Mouse (Mus musculus) olfactory bulb, adult 2 months (tissue): ENCODE results near the gene Synpo2l. TPM values are rescaled to one million over a fixed set of nuclear protein-coding genes. Genes with fewer than 3 reads are reported as not detected.

ENCODE experiments used
- H3K27ac ChIP-seq: fragments of 200-500 bp; 2 replicates; pipeline ENCODE4 v1.5.1; 2012; ENCODE audit warnings: low read depth, low read length; ENCODE audit not compliant: insufficient read depth
- H3K4me1 ChIP-seq: fragments of 200-500 bp; 2 replicates; pipeline ENCODE4 v1.6.1; 2012; ENCODE audit warnings: low read length; ENCODE audit not compliant: control insufficient read depth, insufficient read depth
- H3K4me3 ChIP-seq: fragments of 200-500 bp; 2 replicates; pipeline ENCODE4 v1.5.1; 2012; ENCODE audit warnings: mild to moderate bottlenecking, low read depth, low read length, moderate library complexity; ENCODE audit not compliant: insufficient read depth
- CTCF ChIP-seq: fragments of 200-500 bp; IDR thresholded peaks from 2 replicates; pipeline ENCODE4 v1.5.1; 2012; ENCODE audit warnings: low read depth, mild to moderate bottlenecking, low read length, moderate library complexity; ENCODE audit not compliant: insufficient read depth
- POLR2A ChIP-seq: fragments of 200-500 bp; IDR thresholded peaks from 2 replicates; pipeline ENCODE4 v1.6.1; 2012; ENCODE audit warnings: mild to moderate bottlenecking, low read depth, low read length, moderate library complexity; ENCODE audit not compliant: insufficient read depth
- WGBS: fragments of 180-500 bp; shearing (Covaris S2); methylation state at CpG from one replicate; pipeline ENCODE4 v1.1.7; 2018; 5-methylcytosine and 5-hydroxymethylcytosine counted together
- polyA plus RNA-seq: library from polyadenylated mRNA; stranded (reverse); fragments of >200 nt; gene quantifications from 2 replicates; pipeline ENCODE4 v1.2.4, GENCODE M21; 2012; ENCODE audit warnings: low replicate concordance; ENCODE audit not compliant: missing spikeins, insufficient read depth, insufficient read length

Gene Synpo2l
- polyA plus RNA-seq, 1 experiment, result not detected

- TF ChIP-seq CTCF (no peak), POLR2A (no peak)
- Histone ChIP-seq H3K4me3 (no peak overlapping the region), H3K4me1 (peaks cover 20% of the 10 kb centered on the region), H3K27ac (no peak overlapping the region)
- WGBS, result 93% methylated on average over 3 of the region's 3 CpGs
These were observed 5.4 kb downstream of the Synpo2l start for GRCm38 (mm10) chr14:20662740-20663139.

GRCm38 (mm10) chr14:20661661-20662331, 6.4 kb downstream of the Synpo2l start:
- WGBS, result 7% methylated on average over 19 of the region's 19 CpGs
- Histone ChIP-seq H3K27ac (peak overlapping the region; percentile 68), H3K4me1 (peaks cover 20% of the 10 kb centered on the region), H3K4me3 (peak overlapping the region; percentile 78)
- no peak for TF ChIP-seq CTCF
- no peak for TF ChIP-seq POLR2A

DNA sequence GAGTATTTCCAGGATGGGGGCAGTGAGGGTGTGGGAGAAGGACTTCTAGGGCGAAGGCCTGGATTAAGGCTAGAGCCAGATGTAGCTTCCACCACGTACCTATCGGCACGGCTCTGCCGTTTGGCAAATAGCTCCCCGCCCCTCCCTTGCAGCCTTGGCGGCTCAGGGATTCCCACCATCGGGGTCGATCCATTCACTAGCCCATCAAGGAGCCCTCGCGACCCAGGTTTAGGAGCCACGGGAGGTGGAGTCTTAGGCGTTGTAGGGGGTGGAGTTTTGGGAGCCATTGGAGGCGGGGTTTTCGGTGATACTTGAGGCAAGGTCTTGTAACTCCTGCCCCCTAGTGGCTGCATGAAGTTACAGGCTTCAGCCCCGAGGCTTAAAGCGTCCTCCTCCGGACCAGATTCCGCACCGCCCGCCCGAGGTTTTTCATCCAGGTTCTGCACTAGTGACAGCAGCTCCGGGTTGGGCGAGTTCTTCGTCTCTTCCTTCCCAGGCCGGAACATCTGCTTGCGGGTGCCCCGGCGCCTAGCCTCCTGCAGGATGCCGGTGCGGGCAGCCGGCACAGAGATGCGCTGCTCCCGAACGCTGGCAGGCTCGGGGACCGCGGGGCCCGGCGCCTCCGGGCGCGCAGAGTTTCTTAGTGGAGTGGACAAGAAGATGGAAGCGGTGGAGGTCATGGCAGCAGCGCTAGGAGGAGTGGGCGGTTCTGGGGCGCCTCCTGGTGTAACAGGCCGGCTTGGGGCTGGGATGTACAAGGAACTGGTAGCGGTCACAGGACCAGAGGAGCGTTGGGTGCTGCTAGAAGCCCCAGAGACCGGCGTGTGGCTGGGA, 7.1 kb downstream of the Synpo2l start:
- peak overlapping the region; percentile 78 for H3K4me3 ChIP-seq
- TF ChIP-seq POLR2A (peak; percentile 17; the same call in 1 of the 2 replicates), CTCF (peak; percentile 58)
- H3K27ac ChIP-seq, result peak overlapping the region; percentile 68
- peaks cover 20% of the 10 kb centered on the region for H3K4me1 ChIP-seq
- WGBS, result under 1% methylated on average over 52 of the region's 52 CpGs

GRCm38 (mm10) chr14:20659687-20660086, 8.5 kb downstream of the Synpo2l start:
- WGBS, result 97% methylated on average over 7 of the region's 7 CpGs
- Histone ChIP-seq H3K4me1 (peaks cover 20% of the 10 kb centered on the region), H3K4me3 (no peak overlapping the region), H3K27ac (no peak overlapping the region)
- TF ChIP-seq CTCF (no peak), POLR2A (no peak)

DNA sequence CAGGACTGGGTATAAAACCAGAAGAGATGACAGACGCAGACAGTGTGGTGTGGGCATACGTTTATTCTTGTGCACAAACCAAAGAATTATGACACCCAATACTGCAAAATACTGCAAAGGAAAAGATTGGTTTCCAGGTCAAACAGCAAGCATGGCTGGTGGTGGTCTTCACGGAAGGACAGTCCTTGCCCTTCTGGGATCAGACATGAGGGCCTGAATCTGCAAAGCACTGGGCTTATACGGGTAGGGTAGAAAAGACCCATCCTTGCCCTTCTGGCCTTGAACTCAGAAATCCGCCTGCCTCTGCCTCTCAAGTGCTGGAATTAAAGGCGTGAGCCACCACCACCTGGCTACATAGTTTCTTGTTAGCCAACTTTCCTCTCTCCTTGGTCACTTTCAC, 9.3 kb downstream of the Synpo2l start:
- H3K4me3 ChIP-seq, result no peak overlapping the region

DNA sequence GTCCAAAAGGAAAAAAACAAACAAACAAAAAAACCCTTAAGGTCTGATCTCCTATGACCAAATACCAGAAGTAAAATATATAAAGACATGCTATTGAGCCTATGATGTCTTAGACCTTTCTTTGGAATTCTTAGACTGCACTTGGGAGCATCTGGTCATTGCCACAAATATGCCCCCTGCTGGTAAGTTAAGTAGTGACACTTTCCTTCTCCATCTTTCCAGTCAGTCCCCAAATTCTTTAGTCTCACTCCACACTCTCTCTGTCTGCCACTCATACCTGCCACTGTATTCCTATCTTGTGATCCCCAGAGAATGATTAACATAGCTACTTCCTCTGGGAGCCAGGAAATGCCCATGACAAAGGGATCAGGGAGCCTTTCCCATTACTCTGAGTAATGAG, 9.8 kb downstream of the Synpo2l start:
- Histone ChIP-seq H3K4me1 (peaks cover 14% of the 10 kb centered on the region), H3K4me3 (no peak overlapping the region), H3K27ac (no peak overlapping the region)
- no peak for TF ChIP-seq CTCF
- TF ChIP-seq POLR2A, result no peak

More for the DNA sequence above, 9.3 kb downstream of the Synpo2l start:
- Histone ChIP-seq H3K27ac (no peak overlapping the region), H3K4me1 (peaks cover 14% of the 10 kb centered on the region)
- no peak for TF ChIP-seq CTCF
- TF ChIP-seq POLR2A, result no peak
- 93% methylated on average over 6 of the region's 6 CpGs for WGBS

- Histone ChIP-seq H3K4me3 (no peak within 1 kb of the TSS), H3K27ac (no peak within 1 kb of the TSS), H3K4me1 (peaks cover 6% of the 10 kb centered on the region)
- TF ChIP-seq POLR2A (no peak), CTCF (no peak)
- 41% methylated on average over 11 of the region's 11 CpGs for WGBS
These were observed 11.8 kb downstream of the Synpo2l start, which contains the start of gene Myoz1 for GRCm38 (mm10) chr14:20656361-20656760. Gene Myoz1, minus strand, starts transcription at chr14:20656540.

DNA sequence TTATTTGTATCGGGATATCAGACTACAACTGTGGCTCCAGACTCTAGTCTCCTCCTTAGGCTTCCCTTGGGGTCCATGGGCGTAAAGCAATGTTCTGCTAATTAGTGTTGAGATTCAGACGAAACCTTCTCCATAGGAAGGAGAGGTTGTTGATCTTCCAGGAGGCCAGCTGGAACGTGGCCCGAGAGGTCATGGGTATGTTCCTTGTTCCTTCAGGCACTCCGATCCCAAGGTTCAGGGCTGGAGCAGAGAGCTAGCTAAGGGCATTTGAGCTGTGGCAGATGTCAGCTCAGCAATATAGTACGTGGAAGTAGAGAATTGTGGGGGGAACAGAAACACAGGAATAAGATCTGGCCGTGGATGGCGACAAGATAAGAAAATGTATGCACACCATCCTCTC, 12.4 kb downstream of the Synpo2l start:
- no peak for TF ChIP-seq CTCF
- TF ChIP-seq POLR2A, result no peak
- H3K27ac ChIP-seq, result no peak overlapping the region
- WGBS, result 87% methylated on average over 9 of the region's 9 CpGs

More for the DNA sequence above, 12.4 kb downstream of the Synpo2l start:
- no peak overlapping the region for H3K4me3 ChIP-seq
- H3K4me1 ChIP-seq, result peaks cover 5% of the 10 kb centered on the region
